Comparison of ENCODE assay signal across 8 mouse cellular contexts in genomic region chr10:97313407-97313901, GRCm38 (mm10).
DNase-seq lines count a peak whose midpoint lies in the region; ATAC-seq and TF ChIP-seq lines count a peak whose summit lies in the region.

No protein-coding gene starts in this region.

- H3K9me3 ChIP-seq in lung, embryonic 14.5 days (ENCODE audit: low read depth, low read length): no peaks in the 10 kb centered on the region

- H3K36me3 ChIP-seq in lung, embryonic 14.5 days (ENCODE audit: insufficient read depth): no peaks in the 10 kb centered on the region

- peak overlapping the region; percentile 99 for H3K27ac ChIP-seq in lung, embryonic 14.5 days (ENCODE audit: low read depth)

- peak; percentile 79 for DNase-seq in MEL-GATA-1-ER (ENCODE audit: extremely low read depth, low read depth)
- DNase-seq in cerebellum, adult 9-10 months: peak; percentile 99
- peak; percentile 93 to 94 for DNase-seq in layer of hippocampus, adult 8-10 months (ENCODE audit: low spot score in 2 of 2)
- peak; percentile 96 for DNase-seq in lung, embryonic 14.5 days
- DNase-seq in testis, postnatal 14 days (ENCODE audit: low spot score): peak; percentile 85

- WGBS in lung, embryonic 14.5 days: 0% methylated on average over 13 of the region's 13 CpGs

- ATAC-seq in frontal cortex, adult (ENCODE audit: low TSS enrichment): peak; percentile 98
- ATAC-seq in hematopoietic stem cell, adult 5-6 weeks (replicated peaks in 1 of 2; ENCODE audit: insufficient read depth in 1 of 2, low FRiP score in 2 of 2, low TSS enrichment in 1 of 2, low read depth in 1 of 2, poor library complexity in 2 of 2, severe bottlenecking in 2 of 2): peak; percentile 95 to 98
- ATAC-seq in lung, embryonic 14.5 days (ENCODE audit: insufficient read depth): peak; percentile 95
- ATAC-seq in neutrophil, adult 5-6 weeks (ENCODE audit: extremely low read depth, insufficient number of reproducible peaks, low FRiP score, poor library complexity, severe bottlenecking): peak; percentile 83

- peak overlapping the region; percentile 46 for H3K4me3 ChIP-seq in lung, embryonic 14.5 days (ENCODE audit: low read depth, low read length)

- H3K4me1 ChIP-seq in lung, embryonic 14.5 days (ENCODE audit: insufficient read depth): 0 out of 2 replicates have a peak, but pooled peaks cover 9% of the 10 kb centered on the region

- H3K4me2 ChIP-seq in lung, embryonic 14.5 days: peak overlapping the region; percentile 88

- H3K9ac ChIP-seq in lung, embryonic 14.5 days: peak overlapping the region; percentile 69

- no peaks in the 10 kb centered on the region for H3K27me3 ChIP-seq in lung, embryonic 14.5 days (ENCODE audit: insufficient read depth, low read length)

- TF ChIP-seq CTCF in lung, embryonic 14.5 days (IDR thresholded peaks at IDR 0.05; ENCODE audit: low read depth): no peak

Comparison
In these comparisons a context has a peak if more than half of its experiments do, and no peak if none do; other contexts are left out.
1. Peak in every context shown above with its lines: DNase-seq, ATAC-seq, H3K4me3 ChIP-seq and H3K27ac ChIP-seq.